Mouse (Mus musculus): ENCODE measurements around the gene Krtap10-10.

The Krtap10-10 gene

GRCm38 (mm10) chr10:77867546-77867945 lies 31.8 kb downstream of the Krtap10-10 start:
- DNase-seq (ENCODE audit: low read depth, low spot score), result no peak

- no peak for DNase-seq (ENCODE audit: low read depth, low spot score)
These were observed 33.9 kb downstream of the Krtap10-10 start for GRCm38 (mm10) chr10:77869651-77870050.

- DNase-seq (ENCODE audit: low read depth, low spot score), result peak; percentile 43
These were observed 43.2 kb downstream of the Krtap10-10 start for GRCm38 (mm10) chr10:77878985-77879384.

- peak; percentile 18 for DNase-seq (ENCODE audit: low read depth, low spot score)
These were observed 44.6 kb downstream of the Krtap10-10 start for GRCm38 (mm10) chr10:77880305-77880704.

GRCm38 (mm10) chr10:77882553-77882952 lies 46.8 kb downstream of the Krtap10-10 start:
- no peak for DNase-seq (ENCODE audit: low read depth, low spot score)

GRCm38 (mm10) chr10:77886007-77886747 lies 50.4 kb downstream of the Krtap10-10 start:
- DNase-seq (ENCODE audit: low read depth, low spot score), result peak; percentile 16
